Mouse (Mus musculus): ENCODE measurements at regions not wholly inside any gene's neighbourhood (a gene's known extent, or its start where the extent isn't known, plus 50 kb on each side); places are given as distances from the start of the nearest gene placed in this dataset.

- no peaks in the 10 kb centered on the region for H3K4me1 ChIP-seq (ENCODE audit: control insufficient read depth, insufficient read depth, insufficient read length, low read length)
- no peak overlapping the region for H3K27ac ChIP-seq (replicated peaks; ENCODE audit: low read depth, low read length)
- no peak overlapping the region for H3K4me3 ChIP-seq (ENCODE audit: insufficient read depth, low read depth, low read length)
Measured at GRCm38 (mm10) chr10:95773425-95773980, 69.2 kb downstream of the Gm33543 start.

- H3K27ac ChIP-seq (replicated peaks; ENCODE audit: low read depth, low read length) = no peak overlapping the region
- no peaks in the 10 kb centered on the region for H3K4me1 ChIP-seq (ENCODE audit: control insufficient read depth, insufficient read depth, insufficient read length, low read length)
- no peak overlapping the region for H3K4me3 ChIP-seq (ENCODE audit: insufficient read depth, low read depth, low read length)
Measured at GRCm38 (mm10) chr10:95772811-95773424, 69.8 kb downstream of the Gm33543 start.

GRCm38 (mm10) chr10:95768974-95769373 is 73.8 kb downstream of the Gm33543 start:
- H3K27ac ChIP-seq (replicated peaks; ENCODE audit: low read depth, low read length) = no peak overlapping the region
- no peak overlapping the region for H3K4me3 ChIP-seq (ENCODE audit: insufficient read depth, low read depth, low read length)
- no peaks in the 10 kb centered on the region for H3K4me1 ChIP-seq (ENCODE audit: control insufficient read depth, insufficient read depth, insufficient read length, low read length)

GRCm38 (mm10) chr10:95767526-95768161 is 75.1 kb downstream of the Gm33543 start:
- Histone ChIP-seq H3K4me1 (ENCODE audit: control insufficient read depth, insufficient read depth, insufficient read length, low read length) (peaks cover 4% of the 10 kb centered on the region; the same call in 1 of the 2 replicates), H3K27ac (replicated peaks; ENCODE audit: low read depth, low read length) (no peak overlapping the region), H3K4me3 (ENCODE audit: insufficient read depth, low read depth, low read length) (no peak overlapping the region)

GRCm38 (mm10) chr10:95764129-95764528 is 78.6 kb downstream of the Gm33543 start:
- Histone ChIP-seq H3K4me3 (ENCODE audit: insufficient read depth, low read depth, low read length) (no peak overlapping the region), H3K27ac (replicated peaks; ENCODE audit: low read depth, low read length) (peak overlapping the region; percentile 66), H3K4me1 (ENCODE audit: control insufficient read depth, insufficient read depth, insufficient read length, low read length) (peaks cover 4% of the 10 kb centered on the region; the same call in 1 of the 2 replicates)

GRCm38 (mm10) chr10:95762632-95763031 is 80.1 kb downstream of the Gm33543 start:
- H3K4me1 ChIP-seq (ENCODE audit: control insufficient read depth, insufficient read depth, insufficient read length, low read length) = peaks cover 9% of the 10 kb centered on the region; the same call in 1 of the 2 replicates
- H3K27ac ChIP-seq (replicated peaks; ENCODE audit: low read depth, low read length) = peak overlapping the region; percentile 7; the same call in 1 of the 2 replicates
- H3K4me3 ChIP-seq (ENCODE audit: insufficient read depth, low read depth, low read length) = no peak overlapping the region

DNA sequence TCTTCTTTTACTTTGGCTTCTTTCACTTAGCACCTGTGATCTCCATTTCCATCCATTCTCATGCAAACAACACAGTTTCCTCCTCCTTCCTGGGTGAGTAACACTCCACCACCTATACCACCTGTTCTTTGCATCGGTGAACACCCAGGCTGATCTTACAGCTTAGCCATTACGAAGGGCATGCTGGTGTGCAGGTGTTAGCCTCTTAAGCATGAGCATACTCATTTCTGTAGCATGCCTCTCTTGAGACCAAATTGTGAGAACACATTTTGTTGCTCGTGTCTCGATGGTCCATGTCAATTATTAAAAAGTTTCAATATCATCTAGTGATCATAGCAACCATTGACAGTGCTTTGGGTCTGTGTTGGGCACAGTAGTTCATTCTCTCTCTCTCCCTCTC is 80.8 kb downstream of the Gm33543 start:
- Histone ChIP-seq H3K4me3 (ENCODE audit: insufficient read depth, low read depth, low read length) (no peak overlapping the region), H3K27ac (replicated peaks; ENCODE audit: low read depth, low read length) (no peak overlapping the region), H3K4me1 (ENCODE audit: control insufficient read depth, insufficient read depth, insufficient read length, low read length) (peaks cover 9% of the 10 kb centered on the region; the same call in 1 of the 2 replicates)

GRCm38 (mm10) chr10:95760121-95760870 is 82.4 kb downstream of the Gm33543 start:
- H3K27ac ChIP-seq (replicated peaks; ENCODE audit: low read depth, low read length) = 0 out of 2 replicates have a peak overlapping the region, but pooled peaks have one; percentile 4
- H3K4me1 ChIP-seq (ENCODE audit: control insufficient read depth, insufficient read depth, insufficient read length, low read length) = peaks cover 9% of the 10 kb centered on the region; the same call in 1 of the 2 replicates
- no peak overlapping the region for H3K4me3 ChIP-seq (ENCODE audit: insufficient read depth, low read depth, low read length)

DNA sequence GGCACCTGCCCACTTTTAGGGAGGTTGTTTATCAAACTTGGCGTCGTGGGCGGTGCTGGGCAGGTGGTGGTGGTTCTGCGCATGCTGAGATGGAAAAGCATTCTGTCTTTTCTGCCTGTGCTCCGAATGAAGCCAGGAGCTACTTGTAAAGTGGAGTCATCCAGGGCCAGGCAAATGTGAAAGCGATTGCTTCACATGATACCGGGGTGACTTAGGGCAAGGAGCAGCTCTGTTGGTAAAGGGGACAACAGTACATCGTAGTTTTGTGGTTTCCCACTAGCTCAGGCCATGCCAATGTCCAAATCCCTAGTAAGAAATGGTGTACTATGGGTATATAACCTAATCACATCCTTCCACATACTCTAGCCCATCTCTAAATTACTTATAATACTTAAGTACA is 84.5 kb downstream of the Gm33543 start:
- no peak overlapping the region for H3K4me3 ChIP-seq (ENCODE audit: insufficient read depth, low read depth, low read length)
- peaks cover 5% of the 10 kb centered on the region; the same call in 1 of the 2 replicates for H3K4me1 ChIP-seq (ENCODE audit: control insufficient read depth, insufficient read depth, insufficient read length, low read length)
- peak overlapping the region; percentile 73 for H3K27ac ChIP-seq (replicated peaks; ENCODE audit: low read depth, low read length)

DNA sequence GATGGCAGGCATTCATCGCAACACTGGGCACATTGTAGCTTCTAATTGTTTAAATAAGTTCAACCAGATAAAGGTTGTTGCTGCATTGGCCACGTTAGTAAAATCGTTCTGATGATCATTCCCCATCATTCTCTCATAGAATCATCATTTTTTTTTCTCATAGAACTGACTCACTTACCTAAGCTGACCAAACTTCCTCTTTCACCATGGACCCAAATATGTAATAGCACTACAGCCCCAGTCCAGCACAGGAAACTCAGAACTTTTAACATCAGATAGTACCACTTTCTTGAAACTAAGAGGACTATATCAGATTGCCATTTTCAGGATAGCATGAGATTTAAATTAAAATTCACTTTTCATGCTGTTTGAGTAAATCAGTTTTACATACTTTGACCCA is 82.2 kb upstream of the Anapc15-ps start:
- H3K27ac ChIP-seq (replicated peaks; ENCODE audit: low read depth, low read length) = no peak overlapping the region
- no peak overlapping the region for H3K4me3 ChIP-seq (ENCODE audit: insufficient read depth, low read depth, low read length)
- peaks cover 5% of the 10 kb centered on the region; the same call in 1 of the 2 replicates for H3K4me1 ChIP-seq (ENCODE audit: control insufficient read depth, insufficient read depth, insufficient read length, low read length)

- H3K27ac ChIP-seq (replicated peaks; ENCODE audit: low read depth, low read length) = no peak overlapping the region
- no peak overlapping the region for H3K4me3 ChIP-seq (ENCODE audit: insufficient read depth, low read depth, low read length)
- H3K4me1 ChIP-seq (ENCODE audit: control insufficient read depth, insufficient read depth, insufficient read length, low read length) = peaks cover 5% of the 10 kb centered on the region; the same call in 1 of the 2 replicates
Measured at GRCm38 (mm10) chr10:95753396-95753905, 80.2 kb upstream of the Anapc15-ps start.

DNA sequence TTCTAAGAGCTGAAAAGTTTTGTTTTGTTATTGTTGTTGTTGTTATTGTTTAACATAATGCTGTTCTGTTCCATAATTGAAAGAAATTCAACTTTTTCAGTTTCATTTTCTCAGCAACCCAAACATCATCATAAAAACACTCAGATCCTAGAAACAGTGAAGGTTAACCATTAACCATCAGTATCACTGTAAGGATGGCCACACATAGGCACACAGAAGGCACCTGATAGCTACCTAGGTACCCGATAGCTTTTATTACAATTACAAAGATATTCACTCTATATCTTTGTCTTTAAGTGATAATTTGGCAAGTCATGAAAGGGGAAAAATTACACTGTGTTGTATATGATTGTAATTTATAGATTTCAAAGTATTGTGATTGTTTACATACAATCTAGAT is 75.1 kb upstream of the Anapc15-ps start:
- Histone ChIP-seq H3K27ac (replicated peaks; ENCODE audit: low read depth, low read length) (no peak overlapping the region), H3K4me3 (ENCODE audit: insufficient read depth, low read depth, low read length) (no peak overlapping the region), H3K4me1 (ENCODE audit: control insufficient read depth, insufficient read depth, insufficient read length, low read length) (no peaks in the 10 kb centered on the region)

DNA sequence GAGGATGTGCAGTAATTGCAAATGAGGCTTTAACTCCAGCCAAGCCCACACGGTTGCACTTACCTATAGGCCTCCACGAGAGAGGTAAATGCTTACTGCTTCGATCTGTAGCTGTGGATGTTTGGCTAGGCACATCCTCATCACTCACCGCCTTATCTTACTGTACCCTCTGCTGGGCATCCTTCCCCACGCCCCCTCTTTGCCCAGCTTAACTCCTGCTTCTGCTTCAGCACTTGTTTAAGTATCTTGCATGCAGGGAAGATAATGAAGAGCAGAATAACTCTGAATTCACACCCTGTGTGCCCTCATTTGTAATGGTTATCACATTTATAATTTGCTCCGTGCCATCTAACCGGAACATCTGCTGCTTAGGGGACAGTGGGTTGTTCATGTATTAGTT is 74.7 kb upstream of the Anapc15-ps start:
- Histone ChIP-seq H3K4me1 (ENCODE audit: control insufficient read depth, insufficient read depth, insufficient read length, low read length) (no peaks in the 10 kb centered on the region), H3K4me3 (ENCODE audit: insufficient read depth, low read depth, low read length) (no peak overlapping the region), H3K27ac (replicated peaks; ENCODE audit: low read depth, low read length) (no peak overlapping the region)

DNA sequence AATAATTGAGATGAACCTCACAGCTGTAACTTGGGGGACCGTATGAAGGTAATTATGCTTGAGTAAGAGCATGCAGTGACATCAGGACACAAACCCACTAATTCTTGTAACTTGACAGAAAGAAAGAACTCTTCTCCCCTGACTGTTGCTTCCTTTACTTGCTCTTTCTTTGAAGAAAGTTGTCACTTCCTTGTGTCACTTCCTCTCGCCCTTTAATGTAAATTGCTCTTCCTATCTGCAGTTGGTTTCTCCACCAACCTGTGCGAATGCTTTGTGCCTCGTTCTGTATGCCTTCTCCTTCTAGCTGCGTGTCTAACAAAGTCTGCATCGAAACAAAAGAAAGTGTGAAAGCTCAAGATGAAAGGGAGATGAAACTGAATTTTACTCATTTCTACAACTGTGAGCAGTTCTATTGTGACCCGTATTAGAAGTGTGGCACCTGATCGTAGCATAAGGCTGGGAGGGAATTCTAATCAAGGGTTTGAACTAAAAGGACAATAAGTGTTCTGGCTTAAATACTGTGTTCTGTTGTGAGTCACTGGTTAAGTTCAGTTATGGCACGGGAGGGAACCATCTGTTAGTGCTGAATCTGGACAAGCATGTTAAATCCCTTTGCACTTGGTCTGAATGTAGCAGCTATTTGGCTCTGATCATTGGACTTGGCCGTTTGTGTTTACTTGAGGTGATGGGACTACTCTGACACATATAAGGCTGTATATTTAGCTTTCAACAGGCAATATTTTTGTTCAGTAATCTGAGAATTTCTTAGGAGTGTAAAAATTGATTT is 72.8 kb upstream of the Anapc15-ps start:
- no peaks in the 10 kb centered on the region for H3K4me1 ChIP-seq (ENCODE audit: control insufficient read depth, insufficient read depth, insufficient read length, low read length)
- H3K27ac ChIP-seq (replicated peaks; ENCODE audit: low read depth, low read length) = no peak overlapping the region
- H3K4me3 ChIP-seq (ENCODE audit: insufficient read depth, low read depth, low read length) = no peak overlapping the region
